Mouse (Mus musculus) MEL (cell line): ENCODE data around the gene Ctdspl.

Experiments used
- CHD1 ChIP-seq: IDR thresholded peaks from 2 replicates; pipeline ENCODE4 v1.6.1; 2012; ENCODE audit warnings: low read depth, mild to moderate bottlenecking, inconsistent platforms, low read length, improper control_type of control experiment
- CTCF ChIP-seq, 3 experiments: IDR thresholded peaks in 2 of 3; conservative IDR thresholded peaks in 1 of 3; 2 replicates each; pipeline ENCODE4 v1.5.1; 2011 to 2012; ENCODE audit warnings: low read length in 3 of 3, low read depth in 2 of 3, mild to moderate bottlenecking in 2 of 3, improper control_type of control experiment in 1 of 3, inconsistent platforms in 1 of 3, mixed read lengths in 1 of 3, moderate library complexity in 1 of 3; ENCODE audit not compliant: control insufficient read depth in 1 of 3, insufficient read depth in 1 of 3, poor library complexity in 1 of 3, severe bottlenecking in 1 of 3
- EP300 ChIP-seq, 2 experiments: IDR thresholded peaks; 2 replicates each; pipeline ENCODE4 v1.6.1; 2011; ENCODE audit warnings: improper control_type of control experiment in 2 of 2, low read length in 2 of 2, low read depth in 1 of 2, mild to moderate bottlenecking in 1 of 2
- GABPA ChIP-seq: IDR thresholded peaks from 2 replicates; pipeline ENCODE4 v1.6.1; 2012; ENCODE audit warnings: low read depth, mild to moderate bottlenecking, inconsistent platforms, low read length, improper control_type of control experiment, moderate library complexity
- SMC3 ChIP-seq: IDR thresholded peaks from 2 replicates; pipeline ENCODE4 v1.6.1; 2011; ENCODE audit warnings: low read depth, low read length, improper control_type of control experiment
- TCF12 ChIP-seq: IDR thresholded peaks from 2 replicates; pipeline ENCODE4 v1.6.1; 2014; ENCODE audit warnings: low read depth, mild to moderate bottlenecking, inconsistent platforms, low read length, improper control_type of control experiment, moderate library complexity
- ZNF384 ChIP-seq: IDR thresholded peaks from 2 replicates; pipeline ENCODE4 v1.6.1; 2012; ENCODE audit warnings: low read depth, mild to moderate bottlenecking, inconsistent platforms, low read length, improper control_type of control experiment

GRCm38 (mm10) chr9:118942030-118942429, 15.8 kb downstream of the Ctdspl start:
- TF ChIP-seq TCF12 (no peak), CTCF (IDR thresholded peaks at IDR 0.05 in 2 of 3, conservative IDR thresholded peaks at IDR 0.05 in 1 of 3; ENCODE audit: control insufficient read depth in 1 of 3, insufficient read depth in 1 of 3, low read depth in 2 of 3, low read length in 3 of 3, poor library complexity in 1 of 3, severe bottlenecking in 1 of 3) (no peak), GABPA (no peak), CHD1 (no peak), ZNF384 (no peak), SMC3 (no peak), EP300 (IDR thresholded peaks at IDR 0.05; ENCODE audit: low read depth in 1 of 2, low read length in 2 of 2) (no peak)
